Mouse (Mus musculus) embryonic facial prominence, embryonic 10.5 days (tissue): Measurements from ENCODE around the gene Fat2. TPM values are rescaled to one million over a fixed set of nuclear protein-coding genes. Genes with fewer than 3 reads are reported as not detected.

Experiments used
- DNase-seq: peaks from one replicate; pipeline ENCODE4 v3.0.0-alpha.2; 2017; ENCODE audit warnings: low spot score
- H3K27ac ChIP-seq: fragments of 300-500 bp; sonication (generic); replicated peaks from 2 replicates; pipeline ENCODE4 v1.5.1; 2016; ENCODE audit warnings: mild to moderate bottlenecking
- H3K27me3 ChIP-seq: fragments of 300-500 bp; sonication (generic); replicated peaks from 2 replicates; pipeline ENCODE4 v1.6.1; 2016; ENCODE audit warnings: low read depth, mild to moderate bottlenecking; ENCODE audit not compliant: poor library complexity, severe bottlenecking
- H3K36me3 ChIP-seq: fragments of 300-500 bp; sonication (generic); replicated peaks from 2 replicates; pipeline ENCODE4 v1.6.1; 2016; ENCODE audit warnings: mild to moderate bottlenecking, moderate library complexity
- H3K4me1 ChIP-seq: fragments of 300-500 bp; sonication (generic); 2 replicates; pipeline ENCODE4 v1.6.1; 2016
- H3K4me3 ChIP-seq: fragments of 300-500 bp; sonication (generic); 2 replicates; pipeline ENCODE4 v1.5.1; 2016; ENCODE audit warnings: mild to moderate bottlenecking, moderate library complexity
- H3K9me3 ChIP-seq: fragments of 300-500 bp; sonication (generic); 2 replicates; pipeline ENCODE4 v1.6.1; 2016; ENCODE audit warnings: mild to moderate bottlenecking
- WGBS: fragments of 180-500 bp; shearing (Covaris S2); methylation state at CpG from one replicate; pipeline ENCODE4 v1.1.7; 2016; 5-methylcytosine and 5-hydroxymethylcytosine counted together
- polyA plus RNA-seq: library from polyadenylated mRNA; unstranded; fragments of >200 nt; fragmentation: Nextera tagmentation; extraction: Ambion mirVana; gene quantifications from 2 replicates; pipeline ENCODE4 v1.2.1, GENCODE M21; 2016

The Fat2 gene
- polyA plus RNA-seq, 1 experiment from 2014 or later: 0.12 TPM

- Histone ChIP-seq H3K27ac (no peak overlapping the region), H3K36me3 (no peaks in the 10 kb centered on the region), H3K9me3 (no peaks in the 10 kb centered on the region), H3K27me3 (no peaks in the 10 kb centered on the region), H3K4me1 (no peaks in the 10 kb centered on the region), H3K4me3 (no peak overlapping the region)
- no peak for DNase-seq
- 53% methylated on average over 2 of the region's 2 CpGs for WGBS
Observed at GRCm38 (mm10) chr11:55265647-55266046, 70.7 kb downstream of the Fat2 start.

- H3K27me3 ChIP-seq: no peaks in the 10 kb centered on the region
- WGBS: 85% methylated on average over 2 of the region's 2 CpGs
Observed at GRCm38 (mm10) chr11:55264318-55264717, 72.0 kb downstream of the Fat2 start.

GRCm38 (mm10) chr11:55262000-55262399 lies 74.4 kb downstream of the Fat2 start:
- DNase-seq: no peak
- H3K36me3 ChIP-seq: no peaks in the 10 kb centered on the region
- H3K27me3 ChIP-seq: no peaks in the 10 kb centered on the region
- H3K4me3 ChIP-seq: no peak overlapping the region
- H3K4me1 ChIP-seq: no peaks in the 10 kb centered on the region
- no peaks in the 10 kb centered on the region for H3K9me3 ChIP-seq
- 72% methylated on average over 5 of the region's 5 CpGs for WGBS
- H3K27ac ChIP-seq: no peak overlapping the region

More at GRCm38 (mm10) chr11:55264318-55264717, 72.0 kb downstream of the Fat2 start:
- Histone ChIP-seq H3K36me3 (no peaks in the 10 kb centered on the region), H3K4me1 (no peaks in the 10 kb centered on the region), H3K4me3 (no peak overlapping the region), H3K9me3 (no peaks in the 10 kb centered on the region), H3K27ac (no peak overlapping the region)
- no peak for DNase-seq

GRCm38 (mm10) chr11:55261105-55261504 lies 75.3 kb downstream of the Fat2 start:
- H3K9me3 ChIP-seq: no peaks in the 10 kb centered on the region
- WGBS: 86% methylated on average over 4 of the region's 4 CpGs
- H3K36me3 ChIP-seq: no peaks in the 10 kb centered on the region

GRCm38 (mm10) chr11:55253391-55253790 lies 83.0 kb downstream of the Fat2 start:
- Histone ChIP-seq H3K27ac (no peak overlapping the region), H3K9me3 (no peaks in the 10 kb centered on the region), H3K4me1 (no peaks in the 10 kb centered on the region), H3K4me3 (no peak overlapping the region), H3K36me3 (no peaks in the 10 kb centered on the region), H3K27me3 (no peaks in the 10 kb centered on the region)
- no peak for DNase-seq
- WGBS: 88% methylated on average over 9 of the region's 9 CpGs

More at GRCm38 (mm10) chr11:55261105-55261504, 75.3 kb downstream of the Fat2 start:
- Histone ChIP-seq H3K4me3 (no peak overlapping the region), H3K27me3 (no peaks in the 10 kb centered on the region), H3K4me1 (no peaks in the 10 kb centered on the region), H3K27ac (no peak overlapping the region)
- DNase-seq: no peak

- no peak for DNase-seq
- Histone ChIP-seq H3K27ac (no peak overlapping the region), H3K4me1 (no peaks in the 10 kb centered on the region), H3K36me3 (no peaks in the 10 kb centered on the region), H3K4me3 (no peak overlapping the region), H3K9me3 (no peaks in the 10 kb centered on the region), H3K27me3 (no peaks in the 10 kb centered on the region)
- 88% methylated on average over 6 of the region's 6 CpGs for WGBS
Observed at GRCm38 (mm10) chr11:55250527-55250926, 85.8 kb downstream of the Fat2 start.

- DNase-seq: peak; percentile 46
Observed at GRCm38 (mm10) chr11:55240556-55240955, 95.8 kb downstream of the Fat2 start.

GRCm38 (mm10) chr11:55239496-55239895 lies 96.9 kb downstream of the Fat2 start:
- Histone ChIP-seq H3K36me3 (no peaks in the 10 kb centered on the region; the same call in 1 of the 2 replicates), H3K4me1 (0 out of 2 replicates have a peak, but pooled peaks cover 5% of the 10 kb centered on the region), H3K4me3 (no peak overlapping the region), H3K27ac (no peak overlapping the region), H3K27me3 (no peaks in the 10 kb centered on the region), H3K9me3 (no peaks in the 10 kb centered on the region)
- WGBS: 76% methylated on average over 3 of the region's 3 CpGs
- DNase-seq: no peak

More at GRCm38 (mm10) chr11:55240556-55240955, 95.8 kb downstream of the Fat2 start:
- H3K27me3 ChIP-seq: no peaks in the 10 kb centered on the region
- H3K4me1 ChIP-seq: no peaks in the 10 kb centered on the region
- H3K9me3 ChIP-seq: no peaks in the 10 kb centered on the region
- H3K36me3 ChIP-seq: no peaks in the 10 kb centered on the region
- 66% methylated on average over 7 of the region's 7 CpGs for WGBS
- H3K4me3 ChIP-seq: no peak overlapping the region
- H3K27ac ChIP-seq: no peak overlapping the region

GRCm38 (mm10) chr11:55236815-55237214 lies 99.5 kb downstream of the Fat2 start:
- no peak overlapping the region for H3K4me3 ChIP-seq
- no peak for DNase-seq
- WGBS: 68% methylated on average over 1 of the region's 1 CpGs
- H3K27ac ChIP-seq: no peak overlapping the region
- H3K4me1 ChIP-seq: 0 out of 2 replicates have a peak, but pooled peaks cover 5% of the 10 kb centered on the region
- peaks cover 11% of the 10 kb centered on the region; the same call in 1 of the 2 replicates for H3K36me3 ChIP-seq
- no peaks in the 10 kb centered on the region for H3K27me3 ChIP-seq
- H3K9me3 ChIP-seq: no peaks in the 10 kb centered on the region

- Histone ChIP-seq H3K9me3 (no peaks in the 10 kb centered on the region), H3K27ac (no peak overlapping the region), H3K4me3 (no peak overlapping the region), H3K36me3 (peaks cover 11% of the 10 kb centered on the region; the same call in 1 of the 2 replicates), H3K4me1 (0 out of 2 replicates have a peak, but pooled peaks cover 5% of the 10 kb centered on the region), H3K27me3 (no peaks in the 10 kb centered on the region)
- no peak for DNase-seq
- 87% methylated on average over 4 of the region's 4 CpGs for WGBS
Observed at GRCm38 (mm10) chr11:55234791-55235190, 101.6 kb downstream of the Fat2 start.

GRCm38 (mm10) chr11:55234288-55234687 lies 102.1 kb downstream of the Fat2 start:
- Histone ChIP-seq H3K4me3 (no peak overlapping the region), H3K27ac (no peak overlapping the region), H3K4me1 (0 out of 2 replicates have a peak, but pooled peaks cover 5% of the 10 kb centered on the region), H3K36me3 (peaks cover 11% of the 10 kb centered on the region; the same call in 1 of the 2 replicates), H3K27me3 (no peaks in the 10 kb centered on the region), H3K9me3 (no peaks in the 10 kb centered on the region)
- 90% methylated on average over 7 of the region's 7 CpGs for WGBS
- DNase-seq: no peak

GRCm38 (mm10) chr11:55231034-55231433 lies 105.3 kb downstream of the Fat2 start:
- H3K36me3 ChIP-seq: peaks cover 27% of the 10 kb centered on the region
- H3K4me1 ChIP-seq: 0 out of 2 replicates have a peak, but pooled peaks cover 5% of the 10 kb centered on the region
- H3K9me3 ChIP-seq: no peaks in the 10 kb centered on the region
- no peak overlapping the region for H3K27ac ChIP-seq
- H3K27me3 ChIP-seq: no peaks in the 10 kb centered on the region
- 93% methylated on average over 6 of the region's 6 CpGs for WGBS
- H3K4me3 ChIP-seq: no peak overlapping the region
- no peak for DNase-seq

- no peaks in the 10 kb centered on the region for H3K27me3 ChIP-seq
- H3K36me3 ChIP-seq: peaks cover 65% of the 10 kb centered on the region
- H3K9me3 ChIP-seq: no peaks in the 10 kb centered on the region
- 88% methylated on average over 7 of the region's 7 CpGs for WGBS
- H3K27ac ChIP-seq: no peak overlapping the region
- no peaks in the 10 kb centered on the region for H3K4me1 ChIP-seq
- H3K4me3 ChIP-seq: no peak overlapping the region
- no peak for DNase-seq
Observed at GRCm38 (mm10) chr11:55221306-55221705, 115.1 kb downstream of the Fat2 start.
